Mouse (Mus musculus): ENCODE data around the gene Nxpe2. TPM values are rescaled to one million over a fixed set of nuclear protein-coding genes. Genes with fewer than 3 reads are reported as not detected.

Gene Nxpe2
- 5.7 and 6.7 TPM in 2 replicates for polyA plus RNA-seq (2015; fragmentation: Nextera tagmentation; extraction: Ambion mirVana)

GRCm38 (mm10) chr9:48353148-48353698 lies at the start of gene Nxpe2:
TSS of gene Nxpe2 (minus strand) at chr9:48353454.
- H3K9ac ChIP-seq (ENCODE audit: low read length) = no peak within 1 kb of the TSS
- no peak within 1 kb of the TSS for H3K4me2 ChIP-seq (ENCODE audit: low read depth, low read length)
- no peak within 1 kb of the TSS for H3K4me3 ChIP-seq (replicated peaks; ENCODE audit: low read length)
- H3K9me3 ChIP-seq (replicated peaks; ENCODE audit: control insufficient read depth, low read length) = no peaks in the 10 kb centered on the region
- peak within 1 kb of the TSS; percentile 52; the same call in 1 of the 2 replicates for H3K27ac ChIP-seq (ENCODE audit: low read length)
- no peaks in the 10 kb centered on the region for H3K4me1 ChIP-seq (ENCODE audit: control insufficient read depth, insufficient read depth, low read length)
- no peaks in the 10 kb centered on the region for H3K27me3 ChIP-seq (ENCODE audit: control insufficient read depth, insufficient read depth, low read length)
- ATAC-seq (ENCODE audit: insufficient read depth, low FRiP score) = no peak
- 42% methylated on average over 2 of the region's 2 CpGs for WGBS
- no peaks in the 10 kb centered on the region for H3K36me3 ChIP-seq (ENCODE audit: control insufficient read depth, insufficient read depth, low read length)

GRCm38 (mm10) chr9:48389983-48390382 lies 36.7 kb upstream of the Nxpe2 start:
- no peaks in the 10 kb centered on the region for H3K4me1 ChIP-seq (ENCODE audit: control insufficient read depth, insufficient read depth, low read length)
- H3K27ac ChIP-seq (ENCODE audit: low read length) = no peak overlapping the region
- no peaks in the 10 kb centered on the region for H3K27me3 ChIP-seq (ENCODE audit: control insufficient read depth, insufficient read depth, low read length)
- 75% methylated on average over 3 of the region's 3 CpGs for WGBS
- no peak for ATAC-seq (ENCODE audit: insufficient read depth, low FRiP score)
- no peak overlapping the region for H3K4me3 ChIP-seq (replicated peaks; ENCODE audit: low read length)
- H3K9me3 ChIP-seq (replicated peaks; ENCODE audit: control insufficient read depth, low read length) = no peaks in the 10 kb centered on the region
- H3K36me3 ChIP-seq (ENCODE audit: control insufficient read depth, insufficient read depth, low read length) = no peaks in the 10 kb centered on the region
- no peak overlapping the region for H3K9ac ChIP-seq (ENCODE audit: low read length)
- H3K4me2 ChIP-seq (ENCODE audit: low read depth, low read length) = no peak overlapping the region

GRCm38 (mm10) chr9:48388451-48388850 lies 35.2 kb upstream of the Nxpe2 start:
- WGBS = 58% methylated on average over 4 of the region's 4 CpGs
- H3K27me3 ChIP-seq (ENCODE audit: control insufficient read depth, insufficient read depth, low read length) = no peaks in the 10 kb centered on the region
- no peak overlapping the region for H3K4me3 ChIP-seq (replicated peaks; ENCODE audit: low read length)
- no peak for ATAC-seq (ENCODE audit: insufficient read depth, low FRiP score)
- no peaks in the 10 kb centered on the region for H3K9me3 ChIP-seq (replicated peaks; ENCODE audit: control insufficient read depth, low read length)
- H3K36me3 ChIP-seq (ENCODE audit: control insufficient read depth, insufficient read depth, low read length) = no peaks in the 10 kb centered on the region
- no peak overlapping the region for H3K4me2 ChIP-seq (ENCODE audit: low read depth, low read length)
- H3K4me1 ChIP-seq (ENCODE audit: control insufficient read depth, insufficient read depth, low read length) = no peaks in the 10 kb centered on the region
- no peak overlapping the region for H3K27ac ChIP-seq (ENCODE audit: low read length)
- H3K9ac ChIP-seq (ENCODE audit: low read length) = no peak overlapping the region

GRCm38 (mm10) chr9:48374357-48374756 lies 21.1 kb upstream of the Nxpe2 start:
- Histone ChIP-seq H3K4me1 (ENCODE audit: control insufficient read depth, insufficient read depth, low read length) (no peaks in the 10 kb centered on the region), H3K4me2 (ENCODE audit: low read depth, low read length) (no peak overlapping the region), H3K36me3 (ENCODE audit: control insufficient read depth, insufficient read depth, low read length) (no peaks in the 10 kb centered on the region), H3K27ac (ENCODE audit: low read length) (no peak overlapping the region), H3K27me3 (ENCODE audit: control insufficient read depth, insufficient read depth, low read length) (no peaks in the 10 kb centered on the region), H3K4me3 (replicated peaks; ENCODE audit: low read length) (no peak overlapping the region), H3K9ac (ENCODE audit: low read length) (no peak overlapping the region), H3K9me3 (replicated peaks; ENCODE audit: control insufficient read depth, low read length) (no peaks in the 10 kb centered on the region)
- 50% methylated on average over 2 of the region's 2 CpGs for WGBS
- ATAC-seq (ENCODE audit: insufficient read depth, low FRiP score) = no peak

GRCm38 (mm10) chr9:48373232-48373878 lies 20.1 kb upstream of the Nxpe2 start:
- no peak for ATAC-seq (ENCODE audit: insufficient read depth, low FRiP score)
- Histone ChIP-seq H3K4me1 (ENCODE audit: control insufficient read depth, insufficient read depth, low read length) (no peaks in the 10 kb centered on the region), H3K27ac (ENCODE audit: low read length) (no peak overlapping the region), H3K9me3 (replicated peaks; ENCODE audit: control insufficient read depth, low read length) (no peaks in the 10 kb centered on the region), H3K9ac (ENCODE audit: low read length) (no peak overlapping the region), H3K4me2 (ENCODE audit: low read depth, low read length) (no peak overlapping the region), H3K36me3 (ENCODE audit: control insufficient read depth, insufficient read depth, low read length) (no peaks in the 10 kb centered on the region), H3K27me3 (ENCODE audit: control insufficient read depth, insufficient read depth, low read length) (no peaks in the 10 kb centered on the region), H3K4me3 (replicated peaks; ENCODE audit: low read length) (no peak overlapping the region)
- WGBS = 64% methylated on average over 4 of the region's 4 CpGs

GRCm38 (mm10) chr9:48362743-48363142 lies 9.5 kb upstream of the Nxpe2 start:
- ATAC-seq (ENCODE audit: insufficient read depth, low FRiP score) = no peak
- Histone ChIP-seq H3K9me3 (replicated peaks; ENCODE audit: control insufficient read depth, low read length) (no peaks in the 10 kb centered on the region), H3K36me3 (ENCODE audit: control insufficient read depth, insufficient read depth, low read length) (no peaks in the 10 kb centered on the region), H3K4me2 (ENCODE audit: low read depth, low read length) (no peak overlapping the region), H3K9ac (ENCODE audit: low read length) (no peak overlapping the region), H3K4me3 (replicated peaks; ENCODE audit: low read length) (no peak overlapping the region), H3K27ac (ENCODE audit: low read length) (no peak overlapping the region), H3K27me3 (ENCODE audit: control insufficient read depth, insufficient read depth, low read length) (no peaks in the 10 kb centered on the region), H3K4me1 (ENCODE audit: control insufficient read depth, insufficient read depth, low read length) (no peaks in the 10 kb centered on the region)
- 84% methylated on average over 6 of the region's 6 CpGs for WGBS

GRCm38 (mm10) chr9:48361815-48362631 lies 8.8 kb upstream of the Nxpe2 start:
- peak; percentile 73 for ATAC-seq (ENCODE audit: insufficient read depth, low FRiP score)
- WGBS = 71% methylated on average over 14 of the region's 14 CpGs

GRCm38 (mm10) chr9:48360826-48361225 lies 7.6 kb upstream of the Nxpe2 start:
- WGBS = 66% methylated on average over 4 of the region's 4 CpGs
- Histone ChIP-seq H3K9me3 (replicated peaks; ENCODE audit: control insufficient read depth, low read length) (no peaks in the 10 kb centered on the region), H3K4me3 (replicated peaks; ENCODE audit: low read length) (no peak overlapping the region), H3K4me2 (ENCODE audit: low read depth, low read length) (no peak overlapping the region), H3K36me3 (ENCODE audit: control insufficient read depth, insufficient read depth, low read length) (no peaks in the 10 kb centered on the region), H3K4me1 (ENCODE audit: control insufficient read depth, insufficient read depth, low read length) (no peaks in the 10 kb centered on the region), H3K9ac (ENCODE audit: low read length) (no peak overlapping the region), H3K27ac (ENCODE audit: low read length) (no peak overlapping the region), H3K27me3 (ENCODE audit: control insufficient read depth, insufficient read depth, low read length) (no peaks in the 10 kb centered on the region)
- no peak for ATAC-seq (ENCODE audit: insufficient read depth, low FRiP score)

More at GRCm38 (mm10) chr9:48361815-48362631, 8.8 kb upstream of the Nxpe2 start:
- Histone ChIP-seq H3K9me3 (replicated peaks; ENCODE audit: control insufficient read depth, low read length) (no peaks in the 10 kb centered on the region), H3K4me1 (ENCODE audit: control insufficient read depth, insufficient read depth, low read length) (no peaks in the 10 kb centered on the region), H3K27ac (ENCODE audit: low read length) (no peak overlapping the region), H3K9ac (ENCODE audit: low read length) (no peak overlapping the region), H3K27me3 (ENCODE audit: control insufficient read depth, insufficient read depth, low read length) (no peaks in the 10 kb centered on the region), H3K36me3 (ENCODE audit: control insufficient read depth, insufficient read depth, low read length) (no peaks in the 10 kb centered on the region), H3K4me3 (replicated peaks; ENCODE audit: low read length) (no peak overlapping the region), H3K4me2 (ENCODE audit: low read depth, low read length) (no peak overlapping the region)

- ATAC-seq (ENCODE audit: insufficient read depth, low FRiP score) = no peak
- Histone ChIP-seq H3K4me2 (ENCODE audit: low read depth, low read length) (no peak overlapping the region), H3K27me3 (ENCODE audit: control insufficient read depth, insufficient read depth, low read length) (no peaks in the 10 kb centered on the region), H3K36me3 (ENCODE audit: control insufficient read depth, insufficient read depth, low read length) (no peaks in the 10 kb centered on the region), H3K27ac (ENCODE audit: low read length) (no peak overlapping the region), H3K4me1 (ENCODE audit: control insufficient read depth, insufficient read depth, low read length) (no peaks in the 10 kb centered on the region), H3K4me3 (replicated peaks; ENCODE audit: low read length) (no peak overlapping the region), H3K9me3 (replicated peaks; ENCODE audit: control insufficient read depth, low read length) (no peaks in the 10 kb centered on the region), H3K9ac (ENCODE audit: low read length) (no peak overlapping the region)
- WGBS = 90% methylated on average over 3 of the region's 3 CpGs
Observed at GRCm38 (mm10) chr9:48357097-48357496, 3.8 kb upstream of the Nxpe2 start.
